30 mouse cellular contexts compared by ENCODE assay signal in genomic region chr14:60257101-60257500, GRCm38 (mm10). TPM values are rescaled to one million over a fixed set of nuclear protein-coding genes. Genes with fewer than 3 reads are reported as not detected.
DNase-seq lines count a peak whose midpoint lies in the region; ATAC-seq and TF ChIP-seq lines count a peak whose summit lies in the region.
"Had no signal": no experiment of that assay in that cellular context is flagged by ENCODE, and none has a peak within 500 bp of the region (broad histone marks: within the 10 kb centered on the region; RNA-seq: fewer than 3 reads in every experiment).

No protein-coding gene starts in this region.

- H3K36me3 ChIP-seq in lung, embryonic 15.5 days = no peaks in the 10 kb centered on the region
- no peaks in the 10 kb centered on the region for H3K36me3 ChIP-seq in liver, embryonic 12.5 days
- no peaks in the 10 kb centered on the region for H3K36me3 ChIP-seq in liver, postnatal 0 days (replicated peaks; ENCODE audit: insufficient read depth, low read length)
- H3K36me3 ChIP-seq: embryonic facial prominence, embryonic 13.5 days; forebrain, embryonic 12.5 days; G1E; heart, embryonic 13.5 days; midbrain, embryonic 15.5 days; neural tube, embryonic 15.5 days had no signal

- no peak overlapping the region for H3K4me2 ChIP-seq in lung, embryonic 15.5 days
- H3K4me2 ChIP-seq in liver, embryonic 12.5 days = peak overlapping the region; percentile 39
- no peak overlapping the region for H3K4me2 ChIP-seq in liver, postnatal 0 days (ENCODE audit: low read depth, low read length)
- H3K4me2 ChIP-seq: embryonic facial prominence, embryonic 13.5 days; forebrain, embryonic 12.5 days; heart, embryonic 13.5 days; hindbrain, embryonic 14.5 days; lung, embryonic 14.5 days; midbrain, embryonic 15.5 days; neural tube, embryonic 15.5 days had no signal

- TF ChIP-seq CTCF in liver, postnatal 0 days (IDR thresholded peaks at IDR 0.05; ENCODE audit: low read depth) = no peak

- TF ChIP-seq EP300 in liver, postnatal 0 days (IDR thresholded peaks at IDR 0.05; ENCODE audit: low read depth) = no peak

- no peaks in the 10 kb centered on the region for H3K27me3 ChIP-seq in lung, embryonic 15.5 days
- H3K27me3 ChIP-seq in liver, embryonic 12.5 days (replicated peaks) = no peaks in the 10 kb centered on the region
- H3K27me3 ChIP-seq in liver, postnatal 0 days (ENCODE audit: insufficient read depth, low read length) = no peaks in the 10 kb centered on the region
- H3K27me3 ChIP-seq: embryonic facial prominence, embryonic 13.5 days; forebrain, embryonic 12.5 days; heart, embryonic 13.5 days; midbrain, embryonic 15.5 days; neural tube, embryonic 15.5 days had no signal

- H3K27ac ChIP-seq in lung, embryonic 15.5 days = peak overlapping the region; percentile 15
- 0 out of 2 replicates have a peak overlapping the region, but pooled peaks have one; percentile 14 for H3K27ac ChIP-seq in liver, embryonic 12.5 days
- no peak overlapping the region for H3K27ac ChIP-seq in liver, postnatal 0 days (ENCODE audit: low read depth)
- H3K27ac ChIP-seq: embryonic facial prominence, embryonic 13.5 days; forebrain, embryonic 12.5 days; heart, embryonic 13.5 days; hindbrain, embryonic 14.5 days; left cerebral cortex, adult 2 months; macrophage; midbrain, embryonic 15.5 days; neural tube, embryonic 15.5 days had no signal

- no peak overlapping the region for H3K4me3 ChIP-seq in lung, embryonic 15.5 days
- no peak overlapping the region for H3K4me3 ChIP-seq in liver, embryonic 12.5 days
- no peak overlapping the region for H3K4me3 ChIP-seq in liver, postnatal 0 days (ENCODE audit: low read depth, low read length)
- H3K4me3 ChIP-seq: embryonic facial prominence, embryonic 13.5 days; forebrain, embryonic 12.5 days; heart, embryonic 13.5 days; left cerebral cortex, adult 2 months; midbrain, embryonic 15.5 days; neural tube, embryonic 15.5 days had no signal

- H3K9ac ChIP-seq in lung, embryonic 15.5 days = no peak overlapping the region
- peak overlapping the region; percentile 22; the same call in 1 of the 2 replicates for H3K9ac ChIP-seq in liver, embryonic 12.5 days
- H3K9ac ChIP-seq in liver, postnatal 0 days (replicated peaks) = no peak overlapping the region
- H3K9ac ChIP-seq: forebrain, postnatal 0 days; heart, embryonic 13.5 days; hindbrain, embryonic 14.5 days; lung, embryonic 14.5 days; midbrain, embryonic 15.5 days; neural tube, embryonic 15.5 days had no signal

- ATAC-seq in lung, embryonic 15.5 days (ENCODE audit: borderline replicate concordance, extremely low read depth, low FRiP score, low TSS enrichment) = no peak
- ATAC-seq in liver, embryonic 12.5 days = peak; percentile 75
- ATAC-seq in liver, postnatal 0 days = peak; percentile 89
- ATAC-seq in megakaryocyte progenitor cell, adult 5-6 weeks (replicated peaks; ENCODE audit: poor library complexity) = no peak
- ATAC-seq: forebrain, postnatal 0 days; midbrain, embryonic 15.5 days had no signal

- H3K4me1 ChIP-seq in lung, embryonic 15.5 days = peaks cover 7% of the 10 kb centered on the region
- H3K4me1 ChIP-seq in liver, embryonic 12.5 days = peaks cover 30% of the 10 kb centered on the region
- H3K4me1 ChIP-seq in liver, postnatal 0 days (ENCODE audit: insufficient read depth) = peaks cover 11% of the 10 kb centered on the region; the same call in 1 of the 2 replicates

- no peaks in the 10 kb centered on the region for H3K9me3 ChIP-seq in lung, embryonic 15.5 days
- no peaks in the 10 kb centered on the region for H3K9me3 ChIP-seq in liver, embryonic 12.5 days (replicated peaks)
- H3K9me3 ChIP-seq in liver, postnatal 0 days (ENCODE audit: low read length) = no peaks in the 10 kb centered on the region
- H3K9me3 ChIP-seq: embryonic facial prominence, embryonic 13.5 days; forebrain, embryonic 12.5 days; G1E; heart, embryonic 13.5 days; midbrain, embryonic 15.5 days; neural tube, embryonic 15.5 days had no signal

- no peak for DNase-seq in lung, postnatal 10 days
- peak; percentile 22 for DNase-seq in liver, postnatal 0 days
- DNase-seq in embryo, embryonic 11 days = no peak
- DNase-seq in gastrocnemius, postnatal 25 days = no peak
- DNase-seq: adrenal gland, adult 8-10 months; cerebellum, adult 9-10 months; cerebellum, postnatal 36 days; forebrain, postnatal 0 days; heart, postnatal 10 days; kidney, postnatal 14 days; right cerebral cortex, postnatal 25 days; thymus, postnatal 4 days had no signal

- WGBS in lung, embryonic 15.5 days = 49% methylated on average over 4 of the region's 4 CpGs
- WGBS in liver, embryonic 12.5 days (ENCODE audit: insufficient replicate concordance) = 58% methylated on average over 4 of the region's 4 CpGs
- WGBS in liver, postnatal 0 days (ENCODE audit: insufficient replicate concordance) = 47% methylated on average over 4 of the region's 4 CpGs

RNA-seq across cellular contexts. Expression of gene Gm49336, which starts 5.8 kb away (rescaled TPM):
- 47.4 and 49.1 TPM in 2 replicates for polyA plus RNA-seq in lung, embryonic 15.5 days (2015; fragmentation: Nextera tagmentation; extraction: Ambion mirVana)
- polyA plus RNA-seq in liver, embryonic 12.5 days (2016; fragmentation: Nextera tagmentation; extraction: Ambion mirVana) = 50.9 and 53.1 TPM in 2 replicates
- 10.8 and 13.2 TPM in 2 replicates for polyA plus RNA-seq in liver, postnatal 0 days (2015; fragmentation: Nextera tagmentation; extraction: Ambion mirVana)
- total RNA-seq in megakaryocyte progenitor cell, adult 5-6 weeks (2015) = 78.5 and 89.2 TPM in 2 replicates
- 97.0 and 110 TPM in 2 replicates for total RNA-seq in megakaryocyte progenitor cell, adult 5-6 weeks (2017)
- total RNA-seq in gastrocnemius, postnatal 25 days (2021) = 10 to 100 TPM; 27.3 to 27.5 TPM

RNA-seq across cellular contexts. Expression of gene Nupl1, which starts 5.9 kb away (rescaled TPM):
- polyA plus RNA-seq in lung, embryonic 15.5 days (2015; fragmentation: Nextera tagmentation; extraction: Ambion mirVana) = 0.05 TPM in 1 of 2 replicates, not detected in the other
- polyA plus RNA-seq in liver, embryonic 12.5 days (2016; fragmentation: Nextera tagmentation; extraction: Ambion mirVana) = not detected in 2 replicates
- not detected in 2 replicates for polyA plus RNA-seq in liver, postnatal 0 days (2015; fragmentation: Nextera tagmentation; extraction: Ambion mirVana)
- total RNA-seq in megakaryocyte progenitor cell, adult 5-6 weeks (2015) = not detected in 2 replicates
- not detected in 2 replicates for total RNA-seq in megakaryocyte progenitor cell, adult 5-6 weeks (2017)
- total RNA-seq in gastrocnemius, postnatal 25 days (2021) = not detected
- total RNA-seq: forebrain, postnatal 0 days; gastrocnemius, adult 8-10 months; heart, postnatal 10 days; hematopoietic stem cell, adult 5-6 weeks; left cerebral cortex, adult 2 months had no signal
- polyA plus RNA-seq: embryonic facial prominence, embryonic 13.5 days; forebrain, postnatal 0 days; G1E; heart, embryonic 13.5 days; kidney, embryonic 14.5 days; limb, embryonic 14.5 days; lung, embryonic 14.5 days; macrophage; thymus, postnatal 0 days had no signal

RNA-seq across cellular contexts. Expression of gene Mtmr6, which starts 7.9 kb away (rescaled TPM):
- 34.6 and 37.4 TPM in 2 replicates for polyA plus RNA-seq in lung, embryonic 15.5 days (2015; fragmentation: Nextera tagmentation; extraction: Ambion mirVana)
- polyA plus RNA-seq in liver, embryonic 12.5 days (2016; fragmentation: Nextera tagmentation; extraction: Ambion mirVana) = 16.7 and 17.9 TPM in 2 replicates
- polyA plus RNA-seq in liver, postnatal 0 days (2015; fragmentation: Nextera tagmentation; extraction: Ambion mirVana) = 8.8 and 9.4 TPM in 2 replicates
- 40.9 and 45.2 TPM in 2 replicates for total RNA-seq in megakaryocyte progenitor cell, adult 5-6 weeks (2015)
- 59.6 and 66.2 TPM in 2 replicates for total RNA-seq in megakaryocyte progenitor cell, adult 5-6 weeks (2017)
- total RNA-seq in gastrocnemius, postnatal 25 days (2021) = 10 to 100 TPM; 36.6 to 37.9 TPM

Comparison
In these comparisons a context has a peak if more than half of its experiments do, and no peak if none do; other contexts are left out.
1. ATAC-seq: peak in liver, embryonic 12.5 days (single experiment) and liver, postnatal 0 days (single experiment); none in lung, embryonic 15.5 days (single experiment) and megakaryocyte progenitor cell, adult 5-6 weeks (single experiment).